Mouse (Mus musculus) Patski (cell line): ENCODE results near the gene Cstf1. TPM values are rescaled to one million over a fixed set of nuclear protein-coding genes. Genes with fewer than 3 reads are reported as not detected.

Source experiments
- ATAC-seq: fragments of 100-300 bp; one replicate; pipeline ENCODE4 v1.8.0; 2021
- CTCF ChIA-PET: fragments of 350-600 bp; sonication (Branson Sonifier 250); formaldehyde crosslinking; loops from one replicate; lab custom pipeline; 2022; ENCODE audit warnings: inconsistent platforms; lab: Charles Lee
- POLR2A ChIA-PET: fragments of 350-600 bp; sonication (Branson Sonifier 250); formaldehyde crosslinking; loops from one replicate; lab custom pipeline; 2022; ENCODE audit warnings: antibody characterized with exemption, inconsistent platforms; lab: Charles Lee
- DNase-seq: peaks from one replicate; pipeline ENCODE4 v3.0.0-alpha.2; 2011; ENCODE audit warnings: low read depth, low spot score
- H3K27me3 ChIP-seq: fragments of 371-371 bp; one replicate; pipeline ENCODE4 v1.5.1; 2021
- CTCF ChIP-seq: fragments of 100-300 bp; IDR thresholded peaks from one replicate; pipeline ENCODE4 v1.5.1; 2021
- in situ Hi-C: fragments of 300-500 bp; cut with MboI; formaldehyde crosslinking; loops from 3 replicates; pipeline ENCODE4 v1.11.1; 2018; ENCODE audit warnings: low pct_unique_long_range_greater_than_20kb, mixed read lengths
- polyA plus RNA-seq: library from polyadenylated mRNA; unstranded; gene quantifications from one replicate; pipeline ENCODE4 v1.2.3, GENCODE M21; 2021

The Cstf1 gene
- polyA plus RNA-seq, 1 experiment from 2014 or later, result 34.6 TPM

- DNase-seq, result no peak
- ChIA-PET CTCF (no interaction called here), POLR2A (no interaction called here)
- no peak for ATAC-seq
- in situ Hi-C loops, result no loop called here
- no peak for TF ChIP-seq CTCF
- peaks cover 6% of the 10 kb centered on the region for H3K27me3 ChIP-seq
Measured at GRCm38 (mm10) chr2:172394052-172394392, 23.5 kb downstream of the Cstf1 start.

- ATAC-seq (no peak), DNase-seq (no peak)
- no peak for TF ChIP-seq CTCF
- CTCF ChIA-PET, result no interaction called here
- POLR2A ChIA-PET, result no interaction called here
- in situ Hi-C loops, result no loop called here
- H3K27me3 ChIP-seq, result peaks cover 6% of the 10 kb centered on the region
Measured at GRCm38 (mm10) chr2:172394671-172395070, 24.2 kb downstream of the Cstf1 start.

GRCm38 (mm10) chr2:172395961-172396360 is 25.5 kb downstream of the Cstf1 start:
- TF ChIP-seq CTCF, result no peak
- ChIA-PET POLR2A (interaction anchor here (0.6 kb wide), 1 partner anchor 107 kb away, joined by 5 read pairs; no protein-coding TSS in a partner anchor), CTCF (interaction anchor here (1.2 to 1.5 kb wide), 2 partner anchors 12 to 17 kb away, joined by 3 to 4 read pairs; no protein-coding TSS in a partner anchor)
- ATAC-seq (no peak), DNase-seq (no peak)
- in situ Hi-C loops, result no loop called here
- peaks cover 6% of the 10 kb centered on the region for H3K27me3 ChIP-seq

GRCm38 (mm10) chr2:172399901-172400300 is 29.4 kb downstream of the Cstf1 start:
- no peak for ATAC-seq
- CTCF ChIA-PET, result no interaction called here
- in situ Hi-C loops, result no loop called here
- POLR2A ChIA-PET, result no interaction called here
- no peak for TF ChIP-seq CTCF
- no peak for DNase-seq
- no peaks in the 10 kb centered on the region for H3K27me3 ChIP-seq

GRCm38 (mm10) chr2:172401116-172401825 is 30.8 kb downstream of the Cstf1 start:
- ChIA-PET POLR2A (interaction anchor here (0.6 kb wide), 1 partner anchor 673 kb away, joined by 3 read pairs; no protein-coding TSS in a partner anchor), CTCF (no interaction called here)
- ATAC-seq (no peak), DNase-seq (no peak)
- TF ChIP-seq CTCF, result no peak
- H3K27me3 ChIP-seq, result no peaks in the 10 kb centered on the region
- in situ Hi-C loops, result no loop called here

- POLR2A ChIA-PET, result no interaction called here
- DNase-seq (no peak), ATAC-seq (no peak)
- CTCF ChIA-PET, result interaction anchor here (1.2 to 1.3 kb wide), 2 partner anchors 9 to 42 kb away, joined by 3 read pairs; no protein-coding TSS in a partner anchor
- H3K27me3 ChIP-seq, result no peaks in the 10 kb centered on the region
- in situ Hi-C loops, result no loop called here
- TF ChIP-seq CTCF, result no peak
Measured at GRCm38 (mm10) chr2:172404239-172404638, 33.8 kb downstream of the Cstf1 start.

GRCm38 (mm10) chr2:172405011-172405410 is 34.5 kb downstream of the Cstf1 start:
- DNase-seq (no peak), ATAC-seq (no peak)
- POLR2A ChIA-PET, result no interaction called here
- no peaks in the 10 kb centered on the region for H3K27me3 ChIP-seq
- in situ Hi-C loops, result no loop called here
- TF ChIP-seq CTCF, result no peak
- CTCF ChIA-PET, result interaction anchor here (1.2 kb wide), 1 partner anchor 41 kb away, joined by 3 read pairs; no protein-coding TSS in a partner anchor

- ATAC-seq (no peak), DNase-seq (no peak)
- in situ Hi-C loops, result no loop called here
- H3K27me3 ChIP-seq, result no peaks in the 10 kb centered on the region
- no peak for TF ChIP-seq CTCF
- ChIA-PET POLR2A (no interaction called here), CTCF (no interaction called here)
Measured at GRCm38 (mm10) chr2:172406173-172406572, 35.7 kb downstream of the Cstf1 start.

- ChIA-PET POLR2A (no interaction called here), CTCF (interaction anchor here (1.7 kb wide), 1 partner anchor 11 kb away, joined by 4 read pairs; no protein-coding TSS in a partner anchor)
- in situ Hi-C loops, result no loop called here
Measured at GRCm38 (mm10) chr2:172407499-172407898, 37.0 kb downstream of the Cstf1 start.

GRCm38 (mm10) chr2:172410686-172411085 is 40.2 kb downstream of the Cstf1 start:
- ATAC-seq, result no peak
- no peaks in the 10 kb centered on the region for H3K27me3 ChIP-seq
- POLR2A ChIA-PET, result no interaction called here
- no peak for TF ChIP-seq CTCF
- in situ Hi-C loops, result no loop called here
- no peak for DNase-seq
- CTCF ChIA-PET, result no interaction called here

More at GRCm38 (mm10) chr2:172407499-172407898, 37.0 kb downstream of the Cstf1 start:
- H3K27me3 ChIP-seq, result no peaks in the 10 kb centered on the region
- DNase-seq (no peak), ATAC-seq (no peak)
- TF ChIP-seq CTCF, result no peak

GRCm38 (mm10) chr2:172411091-172411490 is 40.6 kb downstream of the Cstf1 start:
- POLR2A ChIA-PET, result no interaction called here
- ATAC-seq (no peak), DNase-seq (no peak)
- CTCF ChIA-PET, result no interaction called here
- H3K27me3 ChIP-seq, result no peaks in the 10 kb centered on the region
- no peak for TF ChIP-seq CTCF
- in situ Hi-C loops, result no loop called here
